Mouse (Mus musculus) hindbrain, embryonic 16.5 days (tissue): ENCODE measurements at regions not wholly inside any gene's neighbourhood (a gene's known extent, or its start where the extent isn't known, plus 50 kb on each side); places are given as distances from the start of the nearest gene placed in this dataset.
A peak's percentile ranks its signal among the peaks of the same experiment; 100 is the strongest.

ENCODE experiments used
- ATAC-seq: fragments of 200-750 bp; cut with Nextera tagmentation; 2 replicates; pipeline ENCODE4 v1.8.0; 2017; ENCODE audit warnings: moderate TSS enrichment, moderate library complexity
- H3K27ac ChIP-seq: fragments of 300-500 bp; sonication (generic); 2 replicates; pipeline ENCODE4 v1.5.1; 2014; ENCODE audit warnings: low read depth, mild to moderate bottlenecking, control low read depth, low read length, moderate library complexity
- H3K27me3 ChIP-seq: fragments of 300-500 bp; sonication (generic); replicated peaks from 2 replicates; pipeline ENCODE4 v1.6.1; 2014; ENCODE audit warnings: low read length; ENCODE audit not compliant: control insufficient read depth, insufficient read depth
- H3K36me3 ChIP-seq: fragments of 300-500 bp; sonication (generic); 2 replicates; pipeline ENCODE4 v1.6.1; 2014; ENCODE audit warnings: mild to moderate bottlenecking, low read length, moderate library complexity, mixed read lengths; ENCODE audit not compliant: control insufficient read depth, insufficient read depth
- H3K4me1 ChIP-seq: fragments of 300-500 bp; sonication (generic); 2 replicates; pipeline ENCODE4 v1.6.1; 2014; ENCODE audit warnings: low read depth, low read length; ENCODE audit not compliant: control insufficient read depth, insufficient read depth
- H3K4me2 ChIP-seq: fragments of 300-500 bp; sonication (generic); 2 replicates; pipeline ENCODE4 v1.6.1; 2014; ENCODE audit warnings: mild to moderate bottlenecking, low read length, control low read depth, moderate library complexity
- H3K4me3 ChIP-seq: fragments of 300-500 bp; sonication (generic); 2 replicates; pipeline ENCODE4 v1.5.1; 2014; ENCODE audit warnings: mild to moderate bottlenecking, low read length, control low read depth, moderate library complexity
- H3K9ac ChIP-seq: fragments of 300-500 bp; sonication (generic); 2 replicates; pipeline ENCODE4 v1.6.1; 2014; ENCODE audit warnings: low read depth, mild to moderate bottlenecking, control low read depth, low read length, moderate library complexity
- H3K9me3 ChIP-seq: fragments of 300-500 bp; sonication (generic); 2 replicates; pipeline ENCODE4 v1.6.1; 2014; ENCODE audit warnings: mild to moderate bottlenecking, low read length, moderate library complexity; ENCODE audit not compliant: control insufficient read depth
- WGBS: fragments of 180-500 bp; shearing (Covaris S2); extraction: QIAGEN DNeasy Blood & Tissue Kit; methylation state at CpG from one replicate; pipeline ENCODE4 v1.1.7; 2014; 5-methylcytosine and 5-hydroxymethylcytosine counted together

- Histone ChIP-seq H3K9ac (no peak overlapping the region), H3K9me3 (no peaks in the 10 kb centered on the region), H3K4me3 (no peak overlapping the region), H3K4me1 (0 out of 2 replicates have a peak, but pooled peaks cover 2% of the 10 kb centered on the region), H3K4me2 (no peak overlapping the region), H3K27ac (no peak overlapping the region), H3K36me3 (no peaks in the 10 kb centered on the region), H3K27me3 (no peaks in the 10 kb centered on the region)
- 46% methylated on average over 4 of the region's 4 CpGs for WGBS
- no peak for ATAC-seq
Observed at GRCm38 (mm10) chr3:66646251-66646650, 334.9 kb upstream of the Rsrc1 start.

- Histone ChIP-seq H3K4me3 (no peak overlapping the region), H3K4me2 (no peak overlapping the region), H3K9ac (no peak overlapping the region), H3K27me3 (no peaks in the 10 kb centered on the region), H3K9me3 (no peaks in the 10 kb centered on the region), H3K36me3 (no peaks in the 10 kb centered on the region), H3K4me1 (0 out of 2 replicates have a peak, but pooled peaks cover 2% of the 10 kb centered on the region), H3K27ac (no peak overlapping the region)
- no peak for ATAC-seq
- 86% methylated on average over 4 of the region's 4 CpGs for WGBS
Observed at GRCm38 (mm10) chr3:66649271-66649670, 331.9 kb upstream of the Rsrc1 start.

GRCm38 (mm10) chr3:66650076-66650748 is 331.0 kb upstream of the Rsrc1 start:
- peak; percentile 88 for ATAC-seq
- H3K4me3 ChIP-seq = no peak overlapping the region

GRCm38 (mm10) chr3:66650749-66651472 is 330.3 kb upstream of the Rsrc1 start:
- Histone ChIP-seq H3K27ac (no peak overlapping the region), H3K36me3 (no peaks in the 10 kb centered on the region), H3K4me1 (0 out of 2 replicates have a peak, but pooled peaks cover 2% of the 10 kb centered on the region), H3K27me3 (no peaks in the 10 kb centered on the region), H3K4me2 (peak overlapping the region; percentile 39), H3K9me3 (no peaks in the 10 kb centered on the region), H3K9ac (no peak overlapping the region), H3K4me3 (no peak overlapping the region)
- peak; percentile 58 for ATAC-seq
- 55% methylated on average over 16 of the region's 16 CpGs for WGBS

More at GRCm38 (mm10) chr3:66650076-66650748, 331.0 kb upstream of the Rsrc1 start:
- Histone ChIP-seq H3K27me3 (no peaks in the 10 kb centered on the region), H3K4me1 (0 out of 2 replicates have a peak, but pooled peaks cover 2% of the 10 kb centered on the region), H3K9ac (no peak overlapping the region), H3K27ac (no peak overlapping the region), H3K9me3 (no peaks in the 10 kb centered on the region), H3K4me2 (peak overlapping the region; percentile 39; the same call in 1 of the 2 replicates), H3K36me3 (no peaks in the 10 kb centered on the region)
- 70% methylated on average over 15 of the region's 15 CpGs for WGBS

- no peaks in the 10 kb centered on the region for H3K27me3 ChIP-seq
- H3K9ac ChIP-seq = no peak overlapping the region
- 93% methylated on average over 7 of the region's 7 CpGs for WGBS
- H3K9me3 ChIP-seq = no peaks in the 10 kb centered on the region
- no peak overlapping the region for H3K27ac ChIP-seq
- H3K4me2 ChIP-seq = no peak overlapping the region
- 0 out of 2 replicates have a peak, but pooled peaks cover 2% of the 10 kb centered on the region for H3K4me1 ChIP-seq
- no peak for ATAC-seq
- H3K36me3 ChIP-seq = no peaks in the 10 kb centered on the region
- H3K4me3 ChIP-seq = no peak overlapping the region
Observed at GRCm38 (mm10) chr3:66652139-66652846, 328.9 kb upstream of the Rsrc1 start.

GRCm38 (mm10) chr3:66653961-66654360 is 327.2 kb upstream of the Rsrc1 start:
- Histone ChIP-seq H3K9me3 (no peaks in the 10 kb centered on the region), H3K27me3 (no peaks in the 10 kb centered on the region), H3K4me1 (0 out of 2 replicates have a peak, but pooled peaks cover 2% of the 10 kb centered on the region), H3K27ac (no peak overlapping the region), H3K4me3 (no peak overlapping the region), H3K36me3 (no peaks in the 10 kb centered on the region), H3K4me2 (no peak overlapping the region), H3K9ac (no peak overlapping the region)
- 79% methylated on average over 2 of the region's 2 CpGs for WGBS
- ATAC-seq = no peak

GRCm38 (mm10) chr3:66654860-66655259 is 326.3 kb upstream of the Rsrc1 start:
- H3K27ac ChIP-seq = no peak overlapping the region

GRCm38 (mm10) chr3:66656458-66656857 is 324.7 kb upstream of the Rsrc1 start:
- no peak for ATAC-seq
- Histone ChIP-seq H3K27me3 (no peaks in the 10 kb centered on the region), H3K9me3 (no peaks in the 10 kb centered on the region), H3K4me1 (no peaks in the 10 kb centered on the region), H3K27ac (no peak overlapping the region), H3K9ac (no peak overlapping the region), H3K4me2 (no peak overlapping the region), H3K4me3 (no peak overlapping the region), H3K36me3 (no peaks in the 10 kb centered on the region)
- 94% methylated on average over 5 of the region's 5 CpGs for WGBS

More at GRCm38 (mm10) chr3:66654860-66655259, 326.3 kb upstream of the Rsrc1 start:
- Histone ChIP-seq H3K9me3 (no peaks in the 10 kb centered on the region), H3K4me1 (0 out of 2 replicates have a peak, but pooled peaks cover 2% of the 10 kb centered on the region), H3K4me2 (no peak overlapping the region), H3K4me3 (no peak overlapping the region), H3K27me3 (no peaks in the 10 kb centered on the region), H3K36me3 (no peaks in the 10 kb centered on the region), H3K9ac (no peak overlapping the region)
- ATAC-seq = no peak
- WGBS = 81% methylated on average over 1 of the region's 1 CpGs

GRCm38 (mm10) chr3:66660555-66660954 is 320.6 kb upstream of the Rsrc1 start:
- no peaks in the 10 kb centered on the region for H3K4me1 ChIP-seq
- H3K9ac ChIP-seq = no peak overlapping the region
- ATAC-seq = no peak
- no peak overlapping the region for H3K4me2 ChIP-seq
- no peak overlapping the region for H3K27ac ChIP-seq
- H3K36me3 ChIP-seq = no peaks in the 10 kb centered on the region
- 78% methylated on average over 5 of the region's 5 CpGs for WGBS
- H3K4me3 ChIP-seq = no peak overlapping the region
- no peaks in the 10 kb centered on the region for H3K27me3 ChIP-seq
- no peaks in the 10 kb centered on the region for H3K9me3 ChIP-seq
